Mouse (Mus musculus) left cerebral cortex, adult 2 months (tissue): ENCODE data around the gene Gas7. TPM values are rescaled to one million over a fixed set of nuclear protein-coding genes. Genes with fewer than 3 reads are reported as not detected.
A peak's percentile ranks its signal among the peaks of the same experiment; 100 is the strongest.

ENCODE experiments used
- DNase-seq, 2 experiments: peaks; one replicate each; pipeline ENCODE4 v3.0.0; 2021 to 2022; ENCODE audit warnings: low spot score in 2 of 2, mixed read lengths in 1 of 2; ENCODE audit errors: extremely low spot score in 1 of 2
- H3K27ac ChIP-seq: fragments of 200-600 bp; 2 replicates; pipeline ENCODE4 v1.8.1; 2022
- H3K4me3 ChIP-seq: fragments of 200-600 bp; 2 replicates; pipeline ENCODE4 v1.8.1; 2022
- CTCF ChIP-seq: fragments of 200-600 bp; IDR thresholded peaks from 2 replicates; pipeline ENCODE4 v1.8.1; 2022; ENCODE audit warnings: antibody characterized with exemption, mild to moderate bottlenecking, moderate library complexity
- intact Hi-C: fragments of 180-260 bp; cut with DNase I; formaldehyde crosslinking; loops from one replicate; pipeline ENCODE4 v1.15.1; 2025
- total RNA-seq, 2 experiments: library from RNA; stranded (reverse); gene quantifications; 2 replicates each; pipeline ENCODE4 v1.2.3; 2021

Gas7 gene
- total RNA-seq, 2 experiments from 2014 or later: 539 to 559 TPM

GRCm38 (mm10) chr11:67564003-67564637, 108.9 kb downstream of the Gas7 start:
- H3K4me3 ChIP-seq: no peak overlapping the region
- no peak overlapping the region for H3K27ac ChIP-seq
- TF ChIP-seq CTCF: no peak
- DNase-seq: no peak
- intact Hi-C loops: no loop called here

DNA sequence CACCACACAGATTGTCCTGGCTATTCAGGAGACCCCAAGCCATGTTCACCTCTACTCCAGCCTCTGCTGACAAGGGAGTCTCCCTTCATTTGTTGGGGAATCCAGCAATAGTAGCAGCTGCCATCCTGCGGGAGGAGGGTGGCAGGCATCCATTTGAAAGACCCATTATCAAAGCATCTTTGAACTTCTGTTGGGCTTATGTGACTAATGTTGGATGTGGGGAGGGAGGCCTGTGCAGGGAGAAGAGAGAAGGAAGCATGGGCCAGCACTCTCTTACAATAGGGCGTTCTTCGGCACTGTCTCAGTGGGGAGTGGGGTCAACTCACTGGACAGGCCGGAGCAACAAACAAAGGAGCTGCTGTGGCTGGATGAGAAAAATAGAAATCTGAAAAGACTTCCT, 110.3 kb downstream of the Gas7 start:
- no peak for TF ChIP-seq CTCF
- no peak overlapping the region for H3K4me3 ChIP-seq
- no peak overlapping the region for H3K27ac ChIP-seq
- intact Hi-C loops: no loop called here
- no peak for DNase-seq

GRCm38 (mm10) chr11:67566704-67567103, 111.5 kb downstream of the Gas7 start:
- DNase-seq: no peak
- intact Hi-C loops: no loop called here
- no peak for TF ChIP-seq CTCF
- H3K27ac ChIP-seq: no peak overlapping the region
- no peak overlapping the region for H3K4me3 ChIP-seq

DNA sequence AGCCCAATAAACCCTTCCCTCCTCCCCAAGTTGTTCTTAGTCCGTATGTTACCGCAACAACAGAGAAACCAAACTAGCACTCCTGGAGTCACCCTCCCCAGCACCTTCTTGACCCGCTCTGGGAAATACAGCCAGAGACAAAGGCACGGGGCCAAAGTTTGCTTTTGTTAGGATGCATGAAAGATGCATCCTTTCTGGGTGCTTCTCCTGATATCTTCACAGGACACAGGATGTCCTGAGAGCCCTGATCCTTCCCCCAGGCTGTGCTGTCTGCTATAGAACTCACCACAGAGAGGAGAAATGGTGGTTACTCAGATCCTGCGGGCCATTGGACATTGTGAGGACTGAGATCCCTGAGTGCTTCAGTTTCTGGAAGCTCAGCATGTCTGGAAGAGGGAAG, 111.9 kb downstream of the Gas7 start:
- Histone ChIP-seq H3K27ac (no peak overlapping the region), H3K4me3 (no peak overlapping the region)
- no peak for TF ChIP-seq CTCF
- intact Hi-C loops: no loop called here
- DNase-seq: no peak

- Histone ChIP-seq H3K27ac (no peak overlapping the region), H3K4me3 (no peak overlapping the region)
- intact Hi-C loops: no loop called here
- no peak for TF ChIP-seq CTCF
- no peak for DNase-seq
These were observed 112.8 kb downstream of the Gas7 start for GRCm38 (mm10) chr11:67567991-67568390.

DNA sequence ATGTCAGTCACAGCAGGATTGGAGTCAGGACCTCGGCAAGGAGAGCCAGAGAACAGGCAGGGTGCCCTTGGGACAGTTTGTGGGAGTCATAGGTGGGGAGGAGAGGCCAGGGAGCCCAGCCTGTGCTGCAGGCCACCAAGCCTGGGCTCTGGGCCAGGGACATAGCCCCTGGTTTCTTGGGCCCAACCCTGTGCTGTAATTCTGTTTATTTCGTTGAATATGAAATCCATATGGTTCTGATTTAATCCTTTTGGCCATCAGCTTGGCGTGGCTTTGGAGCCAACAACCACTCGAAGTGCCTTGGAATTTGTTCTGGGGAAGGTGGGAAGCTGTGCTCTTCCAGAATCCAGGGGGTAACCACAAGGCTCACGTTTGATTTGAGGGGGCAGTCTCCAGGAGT, 113.6 kb downstream of the Gas7 start:
- no peak for DNase-seq
- Histone ChIP-seq H3K27ac (no peak overlapping the region), H3K4me3 (no peak overlapping the region)
- no peak for TF ChIP-seq CTCF
- intact Hi-C loops: no loop called here

DNA sequence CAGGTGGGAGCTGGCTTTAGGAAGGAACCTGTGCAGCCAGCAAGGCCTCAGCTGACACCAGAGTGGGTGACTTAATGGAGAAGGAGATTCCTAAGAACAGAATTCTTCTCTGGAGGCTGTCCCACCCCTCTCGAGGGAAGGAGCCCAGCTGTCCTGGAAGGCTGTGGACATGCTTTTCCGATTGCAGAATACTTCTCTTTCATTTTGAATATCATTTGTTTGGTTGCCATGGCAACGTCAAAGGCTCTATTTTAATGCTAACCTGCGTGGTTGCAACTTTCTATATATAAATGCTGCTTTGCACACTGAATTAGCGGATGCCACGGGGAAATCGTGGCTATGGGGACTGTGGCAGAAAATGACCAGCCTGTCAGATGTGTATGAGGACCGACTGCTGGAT, 115.7 kb downstream of the Gas7 start:
- intact Hi-C loops: no loop called here
- peak in 1 of 2 experiments; percentile 48 for DNase-seq
- H3K4me3 ChIP-seq: peak overlapping the region; percentile 18; the same call in 1 of the 2 replicates
- TF ChIP-seq CTCF: no peak
- peak overlapping the region; percentile 82 for H3K27ac ChIP-seq

GRCm38 (mm10) chr11:67574344-67574743, 119.1 kb downstream of the Gas7 start:
- H3K4me3 ChIP-seq: no peak overlapping the region
- H3K27ac ChIP-seq: no peak overlapping the region
- TF ChIP-seq CTCF: no peak; the same call in none of the 2 replicates
- intact Hi-C loops: no loop called here
- DNase-seq: no peak

DNA sequence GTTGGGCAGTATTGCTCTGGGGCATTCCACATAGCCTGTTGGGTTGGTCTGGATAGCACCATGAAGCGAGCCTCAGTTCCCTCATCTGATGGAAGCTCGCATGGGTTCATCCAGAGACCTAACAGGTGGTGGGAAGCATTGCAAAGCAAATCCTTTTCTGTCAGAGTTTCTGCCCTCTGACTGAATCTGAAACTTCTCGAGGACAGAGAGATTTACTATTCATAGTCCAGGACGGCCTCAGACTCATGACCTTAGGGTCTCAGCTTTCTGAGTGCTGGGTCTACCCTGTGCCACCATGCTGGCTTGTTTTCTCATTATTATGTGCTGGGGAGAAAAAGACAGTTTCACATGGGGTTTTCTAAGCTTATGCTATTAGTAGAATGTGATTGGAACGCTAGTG, 122.2 kb downstream of the Gas7 start:
- DNase-seq: no peak
- Histone ChIP-seq H3K27ac (0 out of 2 replicates have a peak overlapping the region, but pooled peaks have one; percentile 28), H3K4me3 (no peak overlapping the region)
- no peak for TF ChIP-seq CTCF
- intact Hi-C loops: no loop called here

GRCm38 (mm10) chr11:67577994-67578393, 122.8 kb downstream of the Gas7 start:
- peak overlapping the region; percentile 28; the same call in 1 of the 2 replicates for H3K27ac ChIP-seq
- intact Hi-C loops: no loop called here
- no peak overlapping the region for H3K4me3 ChIP-seq
- no peak for TF ChIP-seq CTCF
- no peak for DNase-seq

- Histone ChIP-seq H3K4me3 (no peak overlapping the region), H3K27ac (peak overlapping the region; percentile 19; the same call in 1 of the 2 replicates)
- intact Hi-C loops: no loop called here
- TF ChIP-seq CTCF: no peak
- DNase-seq: no peak
These were observed 123.9 kb downstream of the Gas7 start for GRCm38 (mm10) chr11:67579136-67579535.

DNA sequence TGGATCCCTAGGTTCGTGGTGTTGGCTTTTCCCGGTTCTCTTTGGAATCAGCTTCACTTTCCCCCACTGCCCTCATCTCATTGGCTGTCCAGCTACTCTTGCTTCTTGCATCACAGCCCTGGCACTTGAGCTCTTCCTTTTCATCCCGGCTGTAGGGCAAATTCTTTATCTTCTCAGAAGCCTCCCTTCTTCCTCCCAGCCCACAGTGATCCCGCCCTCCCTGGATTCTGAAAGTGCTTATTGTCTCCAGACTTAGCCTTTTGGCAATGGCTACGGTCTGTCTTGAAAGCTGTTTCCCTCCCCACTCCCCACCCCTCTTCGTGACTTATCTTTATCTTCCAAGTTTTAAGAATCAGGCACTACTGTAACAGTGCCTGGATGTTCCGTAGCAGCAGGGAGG, 126.3 kb downstream of the Gas7 start:
- no peak overlapping the region for H3K27ac ChIP-seq
- H3K4me3 ChIP-seq: no peak overlapping the region
- intact Hi-C loops: no loop called here
- no peak for DNase-seq
- TF ChIP-seq CTCF: no peak

GRCm38 (mm10) chr11:67582570-67582969, 127.3 kb downstream of the Gas7 start:
- no peak overlapping the region for H3K27ac ChIP-seq
- no peak for DNase-seq
- intact Hi-C loops: no loop called here
- TF ChIP-seq CTCF: no peak
- H3K4me3 ChIP-seq: no peak overlapping the region
